Mouse (Mus musculus) liver, embryonic 18 days (tissue): Measurements from ENCODE around the gene Lpin2. TPM values are rescaled to one million over a fixed set of nuclear protein-coding genes. Genes with fewer than 3 reads are reported as not detected.

Source experiments
- polyA plus RNA-seq: library from polyadenylated mRNA; depleted of rRNA; stranded (reverse); fragments of >200 nt; gene quantifications from 2 replicates; pipeline ENCODE4 v1.2.3, GENCODE M21; 2012; rRNA removed

Lpin2 gene
- 35.6 and 44.7 TPM in 2 replicates for polyA plus RNA-seq

DNA sequence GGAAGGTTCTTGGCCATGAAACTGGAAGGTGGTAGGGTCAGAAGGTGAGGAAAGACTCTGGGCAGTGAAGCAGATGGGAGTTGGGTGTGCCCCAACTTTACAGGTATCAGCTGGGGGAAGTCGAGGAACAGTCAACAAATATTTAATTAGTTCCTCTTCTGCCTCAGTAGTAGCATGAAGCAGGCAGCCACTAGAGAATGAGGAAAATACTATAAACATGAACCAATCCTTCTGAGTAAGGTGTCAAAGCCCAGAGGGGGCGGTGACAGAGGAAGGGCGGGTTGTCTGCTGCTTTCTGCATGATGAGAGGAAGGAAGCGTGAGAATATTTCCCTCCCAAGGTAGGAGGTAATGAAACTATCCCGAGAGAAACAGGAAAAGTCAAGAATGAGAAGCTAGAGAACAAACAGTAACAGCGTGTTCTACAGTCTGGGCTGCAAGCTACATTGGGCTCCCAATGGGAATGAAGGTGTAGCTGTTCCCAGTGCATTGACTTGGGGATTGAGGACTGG is at the start of gene Lpin2:
Gene Lpin2 (plus strand): TSS at position 350 of the 511 bp plus-strand sequence.

Other genes starting within 250 kb of the Lpin2 start
- 2.6 and 3.4 TPM in 2 replicates for gene Myom1, start 179.9 kb upstream of the Lpin2 start, polyA plus RNA-seq
- 107 TPM in 2 replicates for gene Myl12a, start 179.7 kb upstream of the Lpin2 start, polyA plus RNA-seq
- gene Emilin2, start 129.4 kb downstream of the Lpin2 start, polyA plus RNA-seq, result 9.3 and 9.5 TPM in 2 replicates